Mouse (Mus musculus) midbrain, postnatal 0 days (tissue): Measurements from ENCODE around the gene Olfr1371. TPM values are rescaled to one million over a fixed set of nuclear protein-coding genes. Genes with fewer than 3 reads are reported as not detected.
A peak's percentile ranks its signal among the peaks of the same experiment; 100 is the strongest.
"Not testable (repeated sequence)": the region's sequence is repeated elsewhere in the genome, so short reads cannot be mapped to it uniquely, and the experiment has no call there.

Experiments used
- ATAC-seq: fragments of 200-750 bp; cut with Nextera tagmentation; 2 replicates; pipeline ENCODE4 v1.8.0; 2017; ENCODE audit warnings: moderate number of reproducible peaks, mild to moderate bottlenecking, moderate TSS enrichment, moderate library complexity; ENCODE audit not compliant: low FRiP score
- DNase-seq: peaks from one replicate; pipeline ENCODE4 v3.0.0-alpha.2; 2015; ENCODE audit warnings: low spot score
- H3K27ac ChIP-seq: fragments of 300-500 bp; sonication (generic); 2 replicates; pipeline ENCODE4 v1.5.1; 2014; ENCODE audit warnings: low read depth, mild to moderate bottlenecking, low read length, mixed read lengths
- H3K27me3 ChIP-seq: fragments of 300-500 bp; sonication (generic); 2 replicates; pipeline ENCODE4 v1.6.1; 2014; ENCODE audit warnings: low read length, control low read depth, mixed read lengths; ENCODE audit not compliant: insufficient read depth
- H3K36me3 ChIP-seq: fragments of 300-500 bp; sonication (generic); 2 replicates; pipeline ENCODE4 v1.6.1; 2014; ENCODE audit warnings: low read length, control low read depth, mixed read lengths; ENCODE audit not compliant: insufficient read depth
- H3K4me1 ChIP-seq: fragments of 300-500 bp; sonication (generic); 2 replicates; pipeline ENCODE4 v1.6.1; 2014; ENCODE audit warnings: mild to moderate bottlenecking, control low read depth, antibody characterized with exemption, low read length, mixed read lengths; ENCODE audit not compliant: insufficient read depth
- H3K4me2 ChIP-seq: fragments of 300-500 bp; sonication (generic); 2 replicates; pipeline ENCODE4 v1.6.1; 2014; ENCODE audit warnings: low read depth, mild to moderate bottlenecking, low read length, mixed read lengths; ENCODE audit not compliant: poor library complexity, severe bottlenecking
- H3K4me3 ChIP-seq: fragments of 300-500 bp; sonication (generic); 2 replicates; pipeline ENCODE4 v1.5.1; 2014; ENCODE audit warnings: low read depth, mild to moderate bottlenecking, low read length, moderate library complexity
- H3K9ac ChIP-seq: fragments of 300-500 bp; sonication (generic); replicated peaks from 2 replicates; pipeline ENCODE4 v1.6.1; 2014; ENCODE audit warnings: mild to moderate bottlenecking, low read length, moderate library complexity, mixed read lengths; ENCODE audit not compliant: poor library complexity, severe bottlenecking
- H3K9me3 ChIP-seq: fragments of 300-500 bp; sonication (generic); 2 replicates; pipeline ENCODE4 v1.6.1; 2016; ENCODE audit warnings: low read length, control low read depth
- CTCF ChIP-seq: IDR thresholded peaks from 2 replicates; pipeline ENCODE4 v1.5.1; 2016; ENCODE audit warnings: antibody characterized with exemption, mild to moderate bottlenecking
- WGBS: fragments of 180-500 bp; shearing (Covaris S2); extraction: QIAGEN DNeasy Blood & Tissue Kit; methylation state at CpG from one replicate; pipeline ENCODE4 v1.1.7; 2014; 5-methylcytosine and 5-hydroxymethylcytosine counted together
- polyA plus RNA-seq: library from polyadenylated mRNA; unstranded; fragments of >200 nt; fragmentation: Nextera tagmentation; extraction: Ambion mirVana; gene quantifications from 2 replicates; pipeline ENCODE4 v1.2.1, GENCODE M21; 2015
- total RNA-seq: library from RNA; depleted of rRNA; stranded (reverse); fragments of >200 nt; gene quantifications from 2 replicates; pipeline ENCODE4 v1.2.3, GENCODE M21; 2014; rRNA removed

Gene Olfr1371
- total and polyA plus RNA-seq, 2 experiments from 2014 or later, result not detected

DNA sequence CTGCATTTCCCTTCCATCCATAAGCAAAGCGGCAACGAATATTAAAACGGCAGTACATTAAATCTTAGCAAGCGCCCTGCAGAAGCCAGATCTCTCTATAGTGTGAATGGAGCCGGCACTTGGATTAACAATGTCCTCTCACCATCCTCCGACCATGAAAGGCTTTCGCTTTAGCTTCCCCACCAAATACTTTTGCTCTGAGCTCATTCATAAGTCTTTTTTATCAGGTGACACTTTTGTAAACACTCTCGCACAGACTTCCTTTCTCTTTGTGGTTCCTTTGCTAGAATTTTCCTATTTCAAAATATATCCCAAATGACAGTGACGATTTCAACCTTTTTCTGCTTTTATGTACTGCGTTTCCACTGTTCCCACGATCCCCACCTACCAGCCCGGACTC lies 45.3 kb downstream of the Olfr1371 start:
- Histone ChIP-seq H3K9me3 (no peaks in the 10 kb centered on the region), H3K36me3 (no peaks in the 10 kb centered on the region), H3K4me3 (peak overlapping the region; percentile 35), H3K9ac (no peak overlapping the region), H3K4me1 (no peaks in the 10 kb centered on the region), H3K27me3 (peaks cover 9% of the 10 kb centered on the region), H3K4me2 (peak overlapping the region; percentile 55), H3K27ac (no peak overlapping the region)
- no peak for TF ChIP-seq CTCF
- WGBS, result 17% methylated on average over 12 of the region's 12 CpGs
- no peak for DNase-seq
- no peak for ATAC-seq

DNA sequence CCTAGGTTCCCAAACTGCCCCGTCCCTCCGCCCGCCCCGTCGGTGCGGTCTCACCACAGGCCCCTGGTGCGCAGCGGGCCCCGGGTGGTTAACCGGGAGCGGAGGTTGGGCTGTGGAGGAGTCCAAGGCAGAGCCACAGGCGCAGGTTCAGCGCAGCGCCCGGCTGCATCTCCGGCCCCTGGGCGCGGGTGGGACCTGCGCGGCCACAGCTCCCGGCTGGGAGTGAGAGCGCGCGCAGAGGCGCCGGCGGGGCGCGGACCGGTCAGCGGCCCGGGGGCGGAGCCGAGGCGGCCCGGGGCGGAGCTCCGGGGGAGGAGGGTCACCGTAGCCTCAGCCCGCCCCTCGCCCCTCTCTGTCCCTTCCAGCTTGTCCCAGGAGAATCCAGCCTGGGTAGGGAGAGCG lies 45.9 kb downstream of the Olfr1371 start:
- H3K36me3 ChIP-seq, H3K4me1 ChIP-seq, H3K27me3 ChIP-seq, DNase-seq, H3K9ac ChIP-seq, H3K9me3 ChIP-seq, H3K27ac ChIP-seq, ATAC-seq: not testable (repeated sequence)
- Histone ChIP-seq H3K4me2 (peak overlapping the region; percentile 55), H3K4me3 (peak overlapping the region; percentile 35)
- 1% methylated on average over 29 of the region's 42 CpGs for WGBS

DNA sequence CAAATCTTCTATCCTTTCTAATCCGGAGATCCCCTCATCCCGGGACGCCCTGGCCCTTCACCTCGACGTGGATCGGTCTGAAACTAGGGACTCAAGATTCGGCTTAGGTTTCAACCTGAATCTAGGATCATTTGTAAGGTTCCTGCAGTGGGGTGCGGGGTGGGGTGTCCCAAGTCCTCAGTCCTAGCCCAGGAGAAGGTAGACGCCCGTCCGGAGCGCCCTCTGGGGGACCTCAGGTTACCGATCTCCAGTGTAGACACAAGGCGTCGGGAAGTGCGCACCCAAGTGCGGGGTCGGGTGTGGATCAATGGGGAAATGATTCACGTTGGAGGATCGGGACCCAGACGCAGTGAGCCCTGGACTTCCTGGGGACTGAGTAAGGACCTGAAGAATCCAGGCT lies 46.7 kb downstream of the Olfr1371 start:
- Histone ChIP-seq H3K4me1 (no peaks in the 10 kb centered on the region), H3K9ac (no peak overlapping the region), H3K4me3 (no peak overlapping the region), H3K9me3 (no peaks in the 10 kb centered on the region), H3K4me2 (no peak overlapping the region), H3K27ac (no peak overlapping the region), H3K27me3 (peaks cover 9% of the 10 kb centered on the region), H3K36me3 (no peaks in the 10 kb centered on the region)
- ATAC-seq (no peak), DNase-seq (no peak)
- WGBS, result under 1% methylated on average over 21 of the region's 21 CpGs
- TF ChIP-seq CTCF, result no peak

- no peak overlapping the region for H3K27ac ChIP-seq
- no peak overlapping the region for H3K4me3 ChIP-seq
- H3K4me2 ChIP-seq, result no peak overlapping the region
- H3K36me3 ChIP-seq, result no peaks in the 10 kb centered on the region
- DNase-seq (no peak), ATAC-seq (no peak)
- peaks cover 3% of the 10 kb centered on the region; the same call in 1 of the 2 replicates for H3K27me3 ChIP-seq
- WGBS, result 42% methylated on average over 10 of the region's 10 CpGs
- no peaks in the 10 kb centered on the region for H3K9me3 ChIP-seq
- no peaks in the 10 kb centered on the region for H3K4me1 ChIP-seq
- TF ChIP-seq CTCF, result no peak
- H3K9ac ChIP-seq, result no peak overlapping the region
These were observed 49.9 kb downstream of the Olfr1371 start for GRCm38 (mm10) chr11:52163926-52164325.

Other genes with a start within 250 kb of the Olfr1371 start
- 97.7 and 99.1 TPM in 2 replicates for gene Cdkn2aipnl, start 246.3 kb downstream of the Olfr1371 start, total RNA-seq
- gene Cdkn2aipnl, start 246.3 kb downstream of the Olfr1371 start, polyA plus RNA-seq, result 124 and 128 TPM in 2 replicates
- gene Ube2b, start 213.2 kb downstream of the Olfr1371 start, total RNA-seq, result 160 and 177 TPM in 2 replicates
- gene Ube2b, start 213.2 kb downstream of the Olfr1371 start, polyA plus RNA-seq, result 229 and 232 TPM in 2 replicates
- 23.8 and 30.1 TPM in 2 replicates for gene Cdkl3, start 209.8 kb downstream of the Olfr1371 start, total RNA-seq
- gene Cdkl3, start 209.8 kb downstream of the Olfr1371 start, polyA plus RNA-seq, result 41.8 and 53.2 TPM in 2 replicates
- gene Ppp2ca, start 115.3 kb downstream of the Olfr1371 start, total RNA-seq, result 141 and 143 TPM in 2 replicates
- gene Ppp2ca, start 115.3 kb downstream of the Olfr1371 start, polyA plus RNA-seq, result 107 and 114 TPM in 2 replicates
- not detected in 2 replicates for gene Olfr1373, start 68.5 kb downstream of the Olfr1371 start, total RNA-seq
- gene Olfr1373, start 68.5 kb downstream of the Olfr1371 start, polyA plus RNA-seq, result not detected in 2 replicates
- gene Skp1a, start 18.0 kb upstream of the Olfr1371 start, total RNA-seq, result 466 and 613 TPM in 2 replicates
- gene Skp1a, start 18.0 kb upstream of the Olfr1371 start, polyA plus RNA-seq, result 1,145 and 1,185 TPM in 2 replicates
- gene Tcf7, start 69.0 kb upstream of the Olfr1371 start, total RNA-seq, result 2.0 and 2.6 TPM in 2 replicates
- 3.1 and 3.2 TPM in 2 replicates for gene Tcf7, start 69.0 kb upstream of the Olfr1371 start, polyA plus RNA-seq
- 337 and 343 TPM in 2 replicates for gene Vdac1, start 146.9 kb upstream of the Olfr1371 start, total RNA-seq
- gene Vdac1, start 146.9 kb upstream of the Olfr1371 start, polyA plus RNA-seq, result 412 and 433 TPM in 2 replicates
- gene 9530068E07Rik, start 182.4 kb upstream of the Olfr1371 start, total RNA-seq, result 125 and 127 TPM in 2 replicates
- gene 9530068E07Rik, start 182.4 kb upstream of the Olfr1371 start, polyA plus RNA-seq, result 133 and 134 TPM in 2 replicates